Mouse (Mus musculus) forebrain, embryonic 15.5 days (tissue): ENCODE measurements at regions not wholly inside any gene's neighbourhood (a gene's known extent, or its start where the extent isn't known, plus 50 kb on each side); places are given as distances from the start of the nearest gene placed in this dataset.

ENCODE experiments used
- ATAC-seq: fragments of 200-750 bp; cut with Nextera tagmentation; replicated peaks from 2 replicates; pipeline ENCODE4 v1.8.0; 2017; ENCODE audit warnings: mild to moderate bottlenecking, moderate TSS enrichment, moderate library complexity
- H3K27ac ChIP-seq: fragments of 300-500 bp; sonication (generic); replicated peaks from 2 replicates; pipeline ENCODE4 v1.5.1; 2015; ENCODE audit warnings: mild to moderate bottlenecking, inconsistent platforms
- H3K27me3 ChIP-seq: fragments of 300-500 bp; sonication (generic); 2 replicates; pipeline ENCODE4 v1.6.1; 2015; ENCODE audit warnings: inconsistent platforms
- H3K36me3 ChIP-seq: fragments of 300-500 bp; sonication (generic); 2 replicates; pipeline ENCODE4 v1.6.1; 2015; ENCODE audit warnings: mild to moderate bottlenecking, inconsistent platforms
- H3K4me1 ChIP-seq: fragments of 300-500 bp; sonication (generic); 2 replicates; pipeline ENCODE4 v1.6.1; 2015; ENCODE audit warnings: inconsistent platforms
- H3K4me2 ChIP-seq: fragments of 300-500 bp; sonication (generic); replicated peaks from 2 replicates; pipeline ENCODE4 v1.6.1; 2015; ENCODE audit warnings: mild to moderate bottlenecking, inconsistent platforms
- H3K4me3 ChIP-seq: fragments of 300-500 bp; sonication (generic); 2 replicates; pipeline ENCODE4 v1.5.1; 2015; ENCODE audit warnings: mild to moderate bottlenecking, inconsistent platforms
- H3K9ac ChIP-seq: fragments of 300-500 bp; sonication (generic); replicated peaks from 2 replicates; pipeline ENCODE4 v1.6.1; 2015; ENCODE audit warnings: mild to moderate bottlenecking, inconsistent platforms
- H3K9me3 ChIP-seq: fragments of 300-500 bp; sonication (generic); 2 replicates; pipeline ENCODE4 v1.6.1; 2016; ENCODE audit warnings: inconsistent platforms
- WGBS: fragments of 180-500 bp; shearing (Covaris S2); methylation state at CpG from one replicate; pipeline ENCODE4 v1.1.7; 2015; ENCODE audit warnings: mixed read lengths; 5-methylcytosine and 5-hydroxymethylcytosine counted together

- H3K27ac ChIP-seq: no peak overlapping the region
- H3K4me2 ChIP-seq: no peak overlapping the region
- no peak overlapping the region for H3K4me3 ChIP-seq
- H3K9me3 ChIP-seq: no peaks in the 10 kb centered on the region
- no peaks in the 10 kb centered on the region for H3K4me1 ChIP-seq
- no peaks in the 10 kb centered on the region for H3K36me3 ChIP-seq
- ATAC-seq: no peak
- H3K9ac ChIP-seq: no peak overlapping the region
- H3K27me3 ChIP-seq: no peaks in the 10 kb centered on the region
These were observed 686.6 kb downstream of the Cypt12 start for GRCm38 (mm10) chr3:18634855-18635254.

DNA sequence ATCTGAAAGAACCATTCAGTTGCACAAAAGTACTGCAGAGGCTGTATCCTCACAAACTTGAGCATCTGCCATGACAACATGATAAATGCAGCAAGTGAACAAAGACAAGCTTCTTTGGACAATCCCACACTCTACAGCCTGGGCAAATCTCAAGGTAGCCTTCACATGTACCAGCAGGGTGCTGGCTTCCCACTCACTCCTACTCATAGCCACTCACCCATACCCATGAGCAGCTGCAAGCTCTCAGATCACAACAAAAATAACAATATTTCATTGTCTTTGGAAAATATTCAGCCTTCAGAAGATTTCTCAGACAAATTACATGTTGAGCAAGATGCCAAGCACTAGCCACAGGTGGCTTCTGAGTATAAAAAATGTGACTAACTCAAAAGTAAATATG lies 689.3 kb downstream of the Cypt12 start:
- no peaks in the 10 kb centered on the region for H3K9me3 ChIP-seq
- ATAC-seq: no peak
- no peaks in the 10 kb centered on the region for H3K27me3 ChIP-seq
- H3K4me2 ChIP-seq: no peak overlapping the region
- H3K27ac ChIP-seq: no peak overlapping the region
- H3K4me1 ChIP-seq: no peaks in the 10 kb centered on the region
- H3K4me3 ChIP-seq: no peak overlapping the region
- H3K9ac ChIP-seq: no peak overlapping the region
- H3K36me3 ChIP-seq: no peaks in the 10 kb centered on the region

DNA sequence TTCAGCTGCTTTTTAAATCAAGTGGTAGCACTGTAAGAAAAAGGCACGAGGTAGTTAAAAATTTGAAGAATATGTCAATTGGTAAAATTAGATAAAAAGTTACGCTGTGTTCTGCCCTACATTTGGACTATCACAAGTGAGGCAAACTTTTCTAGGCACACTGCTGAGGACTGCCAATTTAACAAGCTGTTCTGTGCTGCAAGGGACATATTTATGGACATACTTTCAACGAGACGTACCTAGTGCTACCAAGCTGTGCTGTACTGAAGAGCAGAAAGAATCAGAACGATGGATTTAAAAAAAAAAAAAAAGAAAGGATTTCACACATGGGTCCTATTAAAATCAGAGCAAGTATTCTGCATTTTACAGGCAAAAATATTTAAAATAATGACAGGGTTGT lies 692.1 kb downstream of the Cypt12 start:
- Histone ChIP-seq H3K27ac (peak overlapping the region; percentile 57), H3K4me2 (no peak overlapping the region)
- 65% methylated on average over 5 of the region's 5 CpGs for WGBS

DNA sequence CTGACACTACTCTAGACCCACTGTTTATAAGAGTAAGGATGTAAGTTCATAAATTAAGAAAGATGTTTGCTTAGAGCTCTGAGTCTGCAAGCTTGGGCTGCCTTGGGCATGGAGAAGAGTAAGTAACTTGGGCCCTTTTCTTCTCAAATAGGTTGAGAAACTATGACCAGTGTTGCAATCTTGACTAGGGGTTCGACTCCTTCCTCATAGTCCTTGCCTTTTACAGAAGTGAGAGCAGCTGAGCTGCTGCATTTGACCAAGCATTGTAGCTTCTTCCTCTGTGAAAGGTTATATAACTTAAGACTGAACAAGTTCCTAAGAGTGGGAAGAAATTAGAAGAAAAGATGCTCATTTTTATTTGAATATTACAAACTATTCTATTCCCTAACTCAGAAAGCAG lies 693.5 kb downstream of the Cypt12 start:
- Histone ChIP-seq H3K4me1 (no peaks in the 10 kb centered on the region), H3K27ac (no peak overlapping the region), H3K27me3 (no peaks in the 10 kb centered on the region), H3K4me3 (no peak overlapping the region), H3K9me3 (no peaks in the 10 kb centered on the region), H3K9ac (no peak overlapping the region), H3K4me2 (no peak overlapping the region), H3K36me3 (no peaks in the 10 kb centered on the region)
- ATAC-seq: no peak
- WGBS: 90% methylated on average over 1 of the region's 1 CpGs

More for the DNA sequence above, 692.1 kb downstream of the Cypt12 start:
- Histone ChIP-seq H3K4me1 (no peaks in the 10 kb centered on the region), H3K36me3 (no peaks in the 10 kb centered on the region), H3K9ac (no peak overlapping the region), H3K4me3 (no peak overlapping the region), H3K9me3 (no peaks in the 10 kb centered on the region), H3K27me3 (no peaks in the 10 kb centered on the region)
- peak; percentile 70; the same call in 1 of the 2 replicates for ATAC-seq

DNA sequence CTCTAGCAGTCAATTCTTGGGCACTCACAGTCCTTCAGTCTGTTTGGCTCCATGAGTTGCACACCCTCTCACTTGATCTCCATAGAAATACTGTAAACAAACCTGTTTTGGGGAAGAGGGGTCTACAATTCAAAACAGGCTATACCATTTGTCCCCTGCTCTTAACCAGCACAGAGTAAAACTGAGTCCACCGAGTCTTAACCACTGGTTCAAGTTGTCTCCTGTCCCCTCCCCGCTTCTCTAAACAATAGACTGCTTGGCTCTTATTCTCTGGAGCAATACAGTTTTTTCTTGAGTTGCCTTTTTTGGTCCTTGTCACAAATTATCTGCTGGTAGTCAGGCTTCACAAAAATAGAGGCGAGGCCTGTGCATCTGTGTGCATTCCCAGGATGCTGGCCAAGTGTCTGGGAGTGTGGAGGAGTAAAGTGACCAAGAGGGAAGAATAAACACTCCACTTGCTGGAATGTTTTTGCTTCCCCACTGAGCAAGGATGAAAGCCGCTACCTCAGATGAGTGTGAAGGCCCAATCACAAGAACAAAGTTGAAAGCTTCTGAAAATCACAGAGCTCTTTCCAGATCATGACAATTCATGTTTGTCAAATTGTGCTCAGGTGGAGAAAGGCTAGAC lies 695.3 kb downstream of the Cypt12 start:
- Histone ChIP-seq H3K9me3 (no peaks in the 10 kb centered on the region), H3K36me3 (no peaks in the 10 kb centered on the region), H3K4me2 (no peak overlapping the region), H3K4me1 (no peaks in the 10 kb centered on the region), H3K4me3 (no peak overlapping the region), H3K27me3 (no peaks in the 10 kb centered on the region), H3K27ac (no peak overlapping the region), H3K9ac (no peak overlapping the region)
- 83% methylated on average over 4 of the region's 4 CpGs for WGBS
- ATAC-seq: no peak

- Histone ChIP-seq H3K4me1 (no peaks in the 10 kb centered on the region), H3K36me3 (no peaks in the 10 kb centered on the region), H3K9ac (no peak overlapping the region), H3K4me2 (no peak overlapping the region), H3K9me3 (no peaks in the 10 kb centered on the region), H3K27ac (no peak overlapping the region), H3K4me3 (no peak overlapping the region), H3K27me3 (no peaks in the 10 kb centered on the region)
- no peak for ATAC-seq
- WGBS: 61% methylated on average over 7 of the region's 7 CpGs
These were observed 697.3 kb downstream of the Cypt12 start for GRCm38 (mm10) chr3:18645481-18645880.

DNA sequence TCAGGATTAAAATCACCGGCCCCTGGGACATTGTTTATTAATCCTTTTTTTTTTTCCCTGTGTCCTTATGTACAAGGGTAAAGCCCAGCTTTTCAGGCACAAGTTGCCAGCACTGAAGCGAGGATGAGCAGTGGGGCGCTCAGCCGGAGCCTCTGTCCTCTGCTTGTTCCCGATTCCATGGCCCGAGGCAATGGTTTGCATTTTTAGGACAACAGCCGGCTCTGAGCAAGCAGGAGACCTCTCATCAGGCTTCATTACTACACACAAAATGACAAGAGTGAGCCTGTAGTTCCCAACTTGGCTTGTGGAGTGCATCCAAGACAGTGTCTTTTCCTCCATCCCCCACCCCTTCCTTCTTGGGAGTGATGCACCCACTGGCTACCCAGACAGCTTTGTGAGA lies 697.7 kb downstream of the Cypt12 start:
- no peaks in the 10 kb centered on the region for H3K9me3 ChIP-seq
- ATAC-seq: no peak
- no peak overlapping the region for H3K4me3 ChIP-seq
- no peaks in the 10 kb centered on the region for H3K27me3 ChIP-seq
- no peak overlapping the region for H3K27ac ChIP-seq
- 65% methylated on average over 7 of the region's 7 CpGs for WGBS
- no peak overlapping the region for H3K9ac ChIP-seq
- no peaks in the 10 kb centered on the region for H3K4me1 ChIP-seq
- no peaks in the 10 kb centered on the region for H3K36me3 ChIP-seq
- H3K4me2 ChIP-seq: no peak overlapping the region

GRCm38 (mm10) chr3:18653557-18653956 lies 705.3 kb downstream of the Cypt12 start:
- H3K4me1 ChIP-seq: no peaks in the 10 kb centered on the region
- ATAC-seq: no peak

GRCm38 (mm10) chr3:18665738-18666137 lies 717.5 kb downstream of the Cypt12 start:
- ATAC-seq: peak; percentile 89
- H3K27me3 ChIP-seq: no peaks in the 10 kb centered on the region
- no peaks in the 10 kb centered on the region for H3K9me3 ChIP-seq
- 2% methylated on average over 2 of the region's 2 CpGs for WGBS
- H3K27ac ChIP-seq: peak overlapping the region; percentile 36; the same call in 1 of the 2 replicates
- H3K4me1 ChIP-seq: peaks cover 21% of the 10 kb centered on the region
- H3K36me3 ChIP-seq: no peaks in the 10 kb centered on the region
- no peak overlapping the region for H3K4me2 ChIP-seq
- H3K9ac ChIP-seq: no peak overlapping the region
- H3K4me3 ChIP-seq: no peak overlapping the region

More at GRCm38 (mm10) chr3:18653557-18653956, 705.3 kb downstream of the Cypt12 start:
- WGBS: 77% methylated on average over 1 of the region's 1 CpGs
- no peak overlapping the region for H3K9ac ChIP-seq
- no peaks in the 10 kb centered on the region for H3K36me3 ChIP-seq
- H3K4me2 ChIP-seq: no peak overlapping the region
- H3K9me3 ChIP-seq: no peaks in the 10 kb centered on the region
- H3K27me3 ChIP-seq: no peaks in the 10 kb centered on the region
- H3K27ac ChIP-seq: no peak overlapping the region
- H3K4me3 ChIP-seq: no peak overlapping the region

DNA sequence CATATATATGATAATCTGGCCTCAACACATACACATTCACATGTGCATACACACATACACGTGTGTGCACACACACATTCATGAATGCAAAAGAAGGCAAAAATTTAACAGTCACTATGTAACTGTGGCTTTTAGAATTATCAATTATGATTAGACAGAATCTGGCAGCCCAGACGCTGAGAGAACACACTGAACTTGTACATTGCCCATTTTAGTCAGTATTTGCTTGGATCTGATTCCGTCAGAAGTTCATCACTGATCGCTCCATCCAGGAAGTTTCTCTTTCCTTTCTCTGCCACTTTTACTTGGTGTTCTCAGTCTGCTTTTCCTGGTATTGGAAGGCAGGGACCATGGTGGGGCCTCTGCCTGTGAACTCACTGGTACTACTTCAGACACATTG lies 719.5 kb downstream of the Cypt12 start:
- ATAC-seq: no peak
- H3K27ac ChIP-seq: no peak overlapping the region

DNA sequence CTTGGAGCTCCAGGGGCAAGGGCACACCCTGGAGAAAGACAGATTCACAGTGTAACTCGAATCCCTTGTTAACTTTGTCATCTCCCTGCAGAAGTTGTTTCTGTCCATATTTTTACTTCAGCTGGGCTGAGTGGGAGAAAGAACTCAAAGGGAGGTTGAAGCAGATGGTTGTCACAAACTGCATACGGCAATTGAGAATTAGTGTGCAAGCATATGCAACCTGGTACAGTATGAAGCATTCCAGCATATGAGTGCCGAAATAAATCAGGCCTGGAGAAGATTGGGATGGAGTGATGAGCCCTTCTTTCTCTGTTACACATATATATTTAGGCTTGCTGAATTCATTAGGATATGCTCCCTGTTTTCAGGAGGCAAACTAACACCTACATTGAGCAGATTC lies 720.7 kb downstream of the Cypt12 start:
- 0 out of 2 replicates have a peak overlapping the region, but pooled peaks have one; percentile 24 for H3K27ac ChIP-seq
- H3K4me3 ChIP-seq: no peak overlapping the region
- no peak overlapping the region for H3K4me2 ChIP-seq
- WGBS: 58% methylated on average over 3 of the region's 3 CpGs
- H3K36me3 ChIP-seq: no peaks in the 10 kb centered on the region
- H3K9me3 ChIP-seq: no peaks in the 10 kb centered on the region
- ATAC-seq: peak; percentile 52
- no peaks in the 10 kb centered on the region for H3K27me3 ChIP-seq
- no peak overlapping the region for H3K9ac ChIP-seq
- peaks cover 38% of the 10 kb centered on the region for H3K4me1 ChIP-seq

More for the DNA sequence above, 719.5 kb downstream of the Cypt12 start:
- Histone ChIP-seq H3K9ac (no peak overlapping the region), H3K4me2 (no peak overlapping the region), H3K4me3 (no peak overlapping the region), H3K4me1 (peaks cover 38% of the 10 kb centered on the region), H3K9me3 (no peaks in the 10 kb centered on the region), H3K27me3 (no peaks in the 10 kb centered on the region), H3K36me3 (no peaks in the 10 kb centered on the region)
- 92% methylated on average over 4 of the region's 4 CpGs for WGBS

DNA sequence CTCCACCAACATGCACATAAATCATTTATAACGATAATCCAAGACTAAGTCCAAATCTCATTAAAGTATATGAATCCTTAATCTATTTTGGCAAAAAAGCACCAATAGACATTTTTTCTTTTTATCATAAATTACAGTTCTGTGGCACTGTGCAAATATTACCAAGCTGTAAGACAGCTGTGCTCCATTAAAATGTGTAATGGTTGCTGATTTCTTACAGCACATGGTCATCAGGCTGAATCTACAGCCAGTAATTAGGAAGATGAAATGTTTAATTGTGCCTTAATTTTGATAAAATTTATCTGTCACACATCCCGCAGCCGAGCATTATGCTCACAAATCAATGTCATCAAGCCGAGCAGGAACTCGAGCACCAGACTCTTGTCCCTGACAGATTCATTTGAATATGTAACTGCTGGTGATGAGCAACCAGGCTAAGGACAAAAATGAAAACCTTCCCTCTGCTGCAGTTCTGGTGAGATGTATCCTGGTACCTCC lies 722.0 kb downstream of the Cypt12 start:
- peaks cover 38% of the 10 kb centered on the region for H3K4me1 ChIP-seq
- no peaks in the 10 kb centered on the region for H3K9me3 ChIP-seq
- no peak overlapping the region for H3K4me3 ChIP-seq
- H3K9ac ChIP-seq: no peak overlapping the region
- no peaks in the 10 kb centered on the region for H3K27me3 ChIP-seq
- 45% methylated on average over 5 of the region's 5 CpGs for WGBS
- no peaks in the 10 kb centered on the region for H3K36me3 ChIP-seq
- H3K4me2 ChIP-seq: no peak overlapping the region
- H3K27ac ChIP-seq: peak overlapping the region; percentile 42; the same call in 1 of the 2 replicates
- ATAC-seq: peak; percentile 53

DNA sequence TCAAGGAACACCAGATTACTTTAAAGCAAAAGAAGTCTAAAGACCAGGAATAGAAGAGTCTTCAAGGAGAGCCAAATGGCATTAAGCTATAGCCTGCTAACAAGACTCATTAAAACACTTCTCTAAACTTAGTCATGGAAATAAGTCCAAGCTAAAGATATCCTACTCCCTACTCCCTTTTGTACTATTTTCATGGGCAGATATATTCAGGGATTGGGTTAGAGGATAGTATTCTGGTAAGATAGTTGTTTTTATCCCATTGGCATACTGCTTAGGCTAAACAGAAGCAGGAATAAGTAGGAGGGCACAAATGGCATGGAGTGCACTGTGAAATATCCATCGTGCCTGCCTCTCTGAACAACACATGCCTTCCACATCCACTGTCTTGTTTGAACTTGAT lies 723.5 kb downstream of the Cypt12 start:
- no peak for ATAC-seq
- no peak overlapping the region for H3K4me2 ChIP-seq
- no peak overlapping the region for H3K27ac ChIP-seq
- H3K27me3 ChIP-seq: no peaks in the 10 kb centered on the region
- H3K9me3 ChIP-seq: no peaks in the 10 kb centered on the region
- no peaks in the 10 kb centered on the region for H3K36me3 ChIP-seq
- WGBS: 50% methylated on average over 1 of the region's 1 CpGs
- H3K4me1 ChIP-seq: peaks cover 33% of the 10 kb centered on the region
- no peak overlapping the region for H3K9ac ChIP-seq
- H3K4me3 ChIP-seq: no peak overlapping the region
